Mouse (Mus musculus) megakaryocyte, embryonic 14.5 days (primary cell): ENCODE results near the gene Tbkbp1.

Experiments used
- FLI1 ChIP-seq: IDR thresholded peaks from 2 replicates; pipeline ENCODE4 v1.6.1; 2012; ENCODE audit warnings: low read length, inconsistent platforms, mixed read lengths
- GATA1 ChIP-seq: IDR thresholded peaks from 3 replicates; pipeline ENCODE4 v1.6.1; 2012; ENCODE audit warnings: mixed read lengths, low read length, inconsistent platforms, borderline replicate concordance

DNA sequence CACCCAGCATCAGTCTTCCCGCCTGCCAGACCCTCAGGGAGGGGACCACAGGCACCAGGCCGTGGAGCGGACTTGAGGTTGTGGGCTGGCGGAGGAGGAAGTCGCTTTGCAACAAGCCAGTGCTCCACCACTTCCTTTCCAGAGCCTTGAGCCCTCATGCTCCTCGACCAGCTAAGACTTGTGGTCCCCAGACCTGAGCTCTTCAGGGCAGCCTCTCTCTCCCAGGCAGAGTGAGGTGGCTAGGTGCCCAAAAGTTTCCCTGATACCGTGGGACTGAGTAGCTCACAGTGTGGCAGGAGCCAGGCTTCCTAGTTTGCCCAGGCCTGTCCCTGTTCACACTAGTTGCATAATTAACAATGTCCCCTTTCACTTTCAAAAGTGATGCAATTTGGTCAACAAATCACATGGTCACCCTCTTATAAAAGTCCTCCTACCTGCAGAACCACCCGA, 9.1 kb downstream of the Tbkbp1 start:
- no peak for TF ChIP-seq GATA1
- no peak for TF ChIP-seq FLI1
